Mouse (Mus musculus) ES-Bruce4 (cell line): ENCODE measurements around the gene Tlx2.

Experiments used
- CTCF ChIP-seq: IDR thresholded peaks from one replicate; pipeline ENCODE4 v1.8.1; 2011; ENCODE audit warnings: low read depth, low read length
- EP300 ChIP-seq: IDR thresholded peaks from 2 replicates; pipeline ENCODE4 v1.6.1; 2011; ENCODE audit warnings: low read depth, low read length; ENCODE audit not compliant: insufficient read depth
- POLR2A ChIP-seq: IDR thresholded peaks from one replicate; pipeline ENCODE4 v1.8.1; 2011; ENCODE audit warnings: low read length; ENCODE audit not compliant: insufficient read depth

- no peak for TF ChIP-seq CTCF
- no peak for TF ChIP-seq POLR2A
- no peak for TF ChIP-seq EP300
These were observed 47.5 kb upstream of the Tlx2 start for GRCm38 (mm10) chr6:83117616-83118015.
